Mouse (Mus musculus) ovary, postnatal 36 days (tissue): ENCODE measurements at regions not wholly inside any gene's neighbourhood (a gene's known extent, or its start where the extent isn't known, plus 50 kb on each side); places are given as distances from the start of the nearest gene placed in this dataset.
"Not testable (repeated sequence)": the region's sequence is repeated elsewhere in the genome, so short reads cannot be mapped to it uniquely, and the experiment has no call there.

Experiments
- DNase-seq: peaks from one replicate; pipeline ENCODE4 v3.0.0; 2022; ENCODE audit warnings: low spot score, mixed read lengths

DNA sequence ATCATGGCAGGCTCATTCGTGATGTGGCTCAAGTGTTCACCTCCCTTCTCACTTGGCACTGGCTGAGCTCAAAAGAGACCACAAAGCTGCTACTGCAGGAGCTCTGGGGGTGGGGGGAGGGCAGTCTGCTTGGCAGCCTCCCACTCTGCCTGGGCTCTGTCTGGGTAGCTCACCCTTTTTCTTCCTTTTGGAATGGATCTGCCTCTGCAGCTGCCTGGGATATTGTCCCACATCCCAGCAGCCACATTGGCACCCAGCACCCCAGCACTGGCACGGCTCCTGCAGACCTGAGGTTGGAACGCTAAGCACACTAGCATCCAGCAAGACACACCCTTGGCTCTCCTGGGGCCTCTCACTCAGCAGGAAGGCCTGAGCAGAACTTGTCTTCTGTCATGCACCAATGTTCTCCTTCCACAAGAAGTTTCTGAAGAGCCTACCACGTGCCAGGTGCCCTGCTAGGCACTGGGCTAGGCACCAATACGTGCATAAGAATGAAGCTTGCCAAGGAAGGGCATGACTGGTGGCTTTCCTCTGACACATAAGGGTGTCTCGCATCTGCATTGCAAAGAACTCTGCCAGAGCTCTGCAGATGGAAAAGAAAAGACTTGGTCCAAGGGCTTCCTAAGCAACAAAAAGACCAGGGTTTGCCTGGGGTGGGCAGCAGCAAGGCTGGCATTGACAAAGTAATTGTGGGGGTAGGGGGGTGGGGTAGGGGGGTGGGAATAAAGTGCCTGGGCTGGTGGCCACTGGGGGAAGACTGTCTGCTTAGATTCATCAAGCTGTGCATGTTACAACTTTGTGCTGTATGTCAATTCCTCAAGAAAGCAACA, 112.1 kb upstream of the Sipa1l1 start:
- not testable (repeated sequence) for DNase-seq

DNA sequence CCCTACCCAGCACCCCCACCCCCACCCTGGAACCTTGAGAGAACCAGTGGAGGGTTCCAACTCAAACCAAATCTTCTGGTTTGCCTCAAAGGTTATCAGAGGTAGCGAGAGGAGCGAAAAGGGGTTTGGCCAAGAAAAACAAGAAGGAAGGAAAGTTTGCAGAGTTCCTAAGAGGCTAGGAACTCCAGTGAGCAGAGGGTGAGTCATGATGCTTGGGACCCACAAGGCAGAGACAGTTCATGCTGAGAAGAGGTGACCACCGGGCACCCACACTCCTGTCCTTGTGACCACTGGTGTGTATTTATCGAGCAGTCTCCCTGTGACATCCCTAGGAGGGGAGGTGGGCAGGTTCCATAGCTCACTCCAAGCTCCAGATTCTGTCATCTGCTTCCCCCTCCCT, 104.1 kb upstream of the Sipa1l1 start:
- no peak for DNase-seq

DNA sequence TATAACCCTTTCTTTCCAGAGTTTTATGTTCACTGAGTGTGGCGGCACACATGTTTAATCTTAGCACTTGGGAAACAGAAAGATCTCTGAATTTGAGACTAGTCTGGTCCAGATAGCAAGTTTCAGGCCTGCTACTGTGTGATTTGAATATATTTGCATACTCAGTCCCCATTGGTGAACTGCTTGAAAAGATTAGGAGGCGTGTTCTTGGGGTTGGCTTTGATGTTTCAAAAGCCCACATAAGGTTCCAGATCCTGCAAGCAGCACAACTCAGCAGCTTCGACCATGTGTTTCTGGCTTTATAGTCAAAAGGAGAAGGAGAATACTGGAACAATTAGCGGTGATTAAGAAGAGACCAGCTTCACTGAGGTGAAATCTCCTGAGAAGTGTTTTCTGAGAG, 102.3 kb upstream of the Sipa1l1 start:
- DNase-seq, result no peak

DNA sequence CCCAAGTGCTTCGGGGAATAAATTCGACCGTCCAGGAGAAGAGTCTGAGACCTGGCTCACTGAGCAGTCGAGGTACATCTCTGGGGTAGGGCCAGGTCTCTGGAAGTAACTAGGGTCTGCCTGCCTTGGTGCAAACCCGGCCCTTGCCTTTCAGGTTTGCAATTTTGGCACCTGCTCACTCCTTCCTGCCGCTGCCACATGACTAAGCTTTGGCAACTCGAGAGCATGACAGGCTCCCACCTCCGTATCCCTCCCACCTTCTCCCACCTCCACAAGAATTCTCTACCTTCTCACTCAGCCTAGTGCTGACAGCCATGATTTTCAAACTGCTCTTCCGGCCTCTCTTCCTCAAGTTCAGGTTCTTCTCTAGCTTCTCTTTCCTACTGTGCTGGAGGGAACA, 99.5 kb upstream of the Sipa1l1 start:
- DNase-seq, result no peak

DNA sequence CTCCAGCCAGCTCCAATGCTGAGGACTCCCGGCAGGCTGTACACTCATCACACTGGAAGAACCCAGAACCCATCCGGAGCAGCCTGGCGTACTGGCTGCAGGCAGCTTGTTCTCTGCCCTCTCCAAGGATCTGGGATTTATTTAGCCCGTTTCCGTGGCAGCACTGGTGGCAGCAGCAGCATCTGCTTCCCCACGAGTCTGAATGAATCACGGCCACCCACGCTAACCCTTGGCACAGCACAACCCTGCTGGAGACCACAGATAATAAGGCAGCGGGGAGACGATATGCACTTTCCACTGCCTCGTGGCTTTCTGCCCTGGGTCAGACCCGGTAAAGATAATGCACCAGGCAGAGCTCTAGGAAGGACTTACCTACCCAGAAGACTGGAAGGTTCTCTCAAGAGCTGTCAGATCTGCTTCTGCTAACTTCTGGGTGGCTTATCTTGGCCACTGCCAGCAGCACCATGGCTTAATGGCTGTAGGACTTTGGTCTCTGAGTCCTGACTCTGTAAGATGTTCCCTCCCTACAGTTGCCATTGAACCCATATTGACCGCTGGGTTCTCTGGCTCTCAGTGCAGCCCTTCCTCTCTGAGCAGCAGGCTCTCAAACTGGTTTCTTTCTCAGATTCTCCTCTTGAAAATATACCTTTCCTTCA, 96.2 kb upstream of the Sipa1l1 start:
- DNase-seq, result peak; percentile 15

DNA sequence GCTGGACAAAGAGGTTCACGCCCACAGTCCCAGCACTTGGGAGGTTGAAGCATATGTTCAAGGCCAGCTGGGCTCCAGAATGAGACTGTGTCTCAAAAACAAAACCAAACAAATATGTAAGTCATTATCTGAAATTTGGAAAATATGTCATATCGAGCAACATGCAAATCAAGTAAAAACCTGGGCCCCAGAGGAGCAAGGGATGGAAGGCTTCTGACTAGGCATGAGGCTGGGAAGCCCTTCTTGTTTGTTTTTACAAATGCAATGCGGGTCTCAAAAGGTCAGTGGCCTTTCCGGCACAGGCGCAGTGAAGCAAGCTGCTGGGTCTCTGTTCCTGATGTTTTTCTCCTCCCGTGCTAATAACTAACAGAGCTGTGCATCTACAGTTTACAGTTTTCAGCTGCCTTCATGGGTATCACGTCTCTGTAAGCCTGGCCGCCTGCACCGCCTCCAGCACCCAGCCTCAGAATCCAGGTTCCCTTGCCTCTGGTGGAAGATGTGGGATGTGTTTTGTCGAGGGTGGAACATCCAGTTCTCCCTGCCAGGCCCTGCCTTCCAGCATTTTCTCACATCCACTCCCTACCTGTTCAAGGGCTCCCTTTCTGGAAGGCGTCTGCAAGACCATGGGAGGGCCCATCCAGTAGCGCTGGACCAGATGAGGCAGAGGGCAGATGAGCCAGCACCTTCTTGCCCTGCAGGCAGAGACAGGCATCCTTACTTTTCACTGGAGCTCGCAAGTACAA, 93.5 kb upstream of the Sipa1l1 start:
- no peak for DNase-seq

GRCm38 (mm10) chr12:82076766-82077165, 92.4 kb upstream of the Sipa1l1 start:
- no peak for DNase-seq

GRCm38 (mm10) chr12:82077945-82078344, 91.2 kb upstream of the Sipa1l1 start:
- DNase-seq, result no peak

- no peak for DNase-seq
Measured at GRCm38 (mm10) chr12:82078740-82079139, 90.4 kb upstream of the Sipa1l1 start.

DNA sequence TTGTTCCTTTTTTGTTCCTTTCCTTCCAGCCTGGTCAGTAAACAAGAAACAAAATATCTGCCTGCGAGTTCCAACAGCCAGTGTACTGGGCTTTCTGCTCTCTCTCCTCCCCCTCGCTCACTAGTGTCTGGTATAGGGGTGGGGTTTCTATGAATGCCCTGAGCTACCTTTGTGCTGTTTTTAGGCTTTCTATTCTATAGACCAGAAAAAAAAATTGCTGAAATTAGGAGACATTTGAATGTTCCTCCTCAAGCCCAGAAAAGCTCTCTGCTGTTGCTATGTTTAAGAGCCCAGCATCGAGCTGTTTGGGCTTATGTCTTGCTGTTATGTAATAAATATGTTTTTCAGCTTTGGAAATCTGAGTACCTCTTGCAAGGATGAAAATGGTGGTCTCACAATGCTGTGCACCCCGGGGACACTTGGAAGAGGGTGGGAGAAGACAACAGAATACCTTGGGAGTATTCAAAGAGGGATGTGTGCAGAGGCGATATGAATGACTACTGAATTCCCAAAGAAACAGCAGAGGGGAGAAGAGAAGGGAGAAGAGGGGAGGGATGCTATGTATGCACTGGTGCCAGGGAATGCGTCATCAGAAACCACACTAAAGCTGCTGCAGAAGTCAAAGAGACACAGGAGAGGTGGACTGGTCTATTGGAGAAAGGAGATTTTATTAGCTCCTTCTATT, 88.8 kb upstream of the Sipa1l1 start:
- DNase-seq, result no peak

DNA sequence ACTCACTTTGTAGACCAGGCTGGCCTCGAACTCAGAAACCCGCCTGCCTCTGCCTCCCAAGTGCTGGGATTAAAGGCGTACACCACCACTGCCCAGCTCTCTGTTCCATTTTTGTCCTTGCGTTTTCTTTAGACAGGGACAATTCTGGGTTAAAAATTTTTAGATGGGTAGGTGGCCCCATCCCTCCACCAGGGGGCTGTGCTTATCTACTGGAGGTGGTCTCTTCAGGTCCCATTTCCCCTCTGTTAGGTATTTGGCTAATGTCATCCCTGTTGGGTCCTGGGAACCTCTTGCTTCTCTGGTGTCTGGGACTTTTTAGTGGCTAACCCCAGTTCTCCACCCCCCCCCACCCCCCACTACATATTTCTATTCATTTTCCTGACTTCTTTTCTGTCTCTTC, 86.5 kb upstream of the Sipa1l1 start:
- DNase-seq, result not testable (repeated sequence)

GRCm38 (mm10) chr12:82085771-82086400, 83.2 kb upstream of the Sipa1l1 start:
- DNase-seq, result no peak

DNA sequence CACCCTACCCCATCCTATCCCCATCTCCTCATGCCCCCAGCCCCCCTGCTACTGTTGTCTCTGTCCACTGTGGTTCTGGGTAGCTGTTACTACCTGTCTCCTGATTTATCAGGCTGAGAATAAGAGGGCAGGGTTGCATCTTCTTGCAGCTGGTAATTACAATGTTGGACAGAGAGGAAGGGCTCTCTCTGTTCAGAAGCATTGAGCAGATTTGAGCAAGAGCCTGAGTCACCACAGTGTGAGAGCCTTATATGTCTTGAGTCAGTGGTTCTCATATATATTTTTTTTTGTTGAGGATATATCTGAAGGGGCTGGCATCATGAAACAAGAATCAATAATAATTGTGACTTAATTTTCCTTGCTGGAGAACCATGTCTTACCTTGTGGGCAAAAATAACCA, 82.7 kb upstream of the Sipa1l1 start:
- no peak for DNase-seq

- no peak for DNase-seq
Measured at GRCm38 (mm10) chr12:82089288-82089687, 79.8 kb upstream of the Sipa1l1 start.

DNA sequence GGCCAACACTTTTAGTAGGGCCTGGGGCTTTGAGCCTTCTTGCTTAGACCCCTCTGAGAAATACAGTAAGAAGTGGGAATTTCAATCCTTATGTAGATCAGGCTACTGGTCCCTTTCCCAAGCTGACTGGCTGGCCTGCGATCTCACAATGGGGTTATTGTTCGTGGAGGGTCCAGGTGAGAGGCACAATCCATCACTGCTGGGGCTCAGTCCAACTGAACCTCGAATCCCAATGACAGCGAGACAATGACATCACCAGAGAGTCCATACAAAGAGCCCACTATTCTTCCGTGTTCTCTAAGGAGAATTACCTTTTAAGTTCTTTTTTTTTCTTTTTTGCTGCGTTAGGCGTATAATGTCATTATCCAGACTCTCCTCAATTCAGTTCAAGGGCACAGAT, 75.8 kb upstream of the Sipa1l1 start:
- no peak for DNase-seq

- no peak for DNase-seq
Measured at GRCm38 (mm10) chr12:82095396-82095795, 73.7 kb upstream of the Sipa1l1 start.

- DNase-seq, result no peak
Measured at GRCm38 (mm10) chr12:82097126-82097525, 72.0 kb upstream of the Sipa1l1 start.

DNA sequence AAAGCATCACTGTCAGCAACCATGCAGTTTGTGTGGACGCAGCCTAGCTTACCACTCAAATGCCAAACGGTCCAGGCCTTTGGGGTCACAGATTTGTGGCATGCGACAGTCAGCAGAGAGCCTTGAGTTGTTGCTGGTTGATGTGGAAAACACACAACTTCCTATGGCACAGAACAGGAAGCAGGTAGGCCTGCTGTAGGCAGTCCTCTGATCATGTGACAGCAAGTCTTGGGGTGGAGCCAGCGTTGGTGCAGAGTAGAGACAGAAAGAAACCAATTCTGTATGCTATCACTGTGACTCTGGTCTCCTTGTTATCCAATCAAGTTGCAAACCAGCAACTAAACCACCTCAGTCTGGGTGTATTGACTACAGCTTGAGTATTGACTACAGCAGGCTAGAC, 71.5 kb upstream of the Sipa1l1 start:
- DNase-seq, result no peak

GRCm38 (mm10) chr12:82104211-82104610, 64.9 kb upstream of the Sipa1l1 start:
- DNase-seq, result no peak

GRCm38 (mm10) chr12:82105184-82106031, 63.7 kb upstream of the Sipa1l1 start:
- no peak for DNase-seq

- DNase-seq, result no peak
Measured at GRCm38 (mm10) chr12:82115766-82116165, 53.4 kb upstream of the Sipa1l1 start.
